Mouse (Mus musculus) liver, embryonic 15.5 days (tissue): ENCODE data around the gene Atl3. TPM values are rescaled to one million over a fixed set of nuclear protein-coding genes. Genes with fewer than 3 reads are reported as not detected.

Source experiments
- ATAC-seq: fragments of 200-750 bp; cut with Nextera tagmentation; 2 replicates; pipeline ENCODE4 v1.8.0; 2017; ENCODE audit warnings: moderate number of reproducible peaks, mild to moderate bottlenecking, moderate library complexity; ENCODE audit not compliant: insufficient read depth
- H3K27ac ChIP-seq: fragments of 300-500 bp; sonication (generic); replicated peaks from 2 replicates; pipeline ENCODE4 v1.5.1; 2015; ENCODE audit warnings: mild to moderate bottlenecking, inconsistent platforms
- H3K27me3 ChIP-seq: fragments of 300-500 bp; sonication (generic); 2 replicates; pipeline ENCODE4 v1.6.1; 2015; ENCODE audit warnings: mild to moderate bottlenecking, inconsistent platforms
- H3K36me3 ChIP-seq: fragments of 300-500 bp; sonication (generic); replicated peaks from 2 replicates; pipeline ENCODE4 v1.6.1; 2015; ENCODE audit warnings: moderate library complexity, mild to moderate bottlenecking, inconsistent platforms
- H3K4me1 ChIP-seq: fragments of 300-500 bp; sonication (generic); replicated peaks from 2 replicates; pipeline ENCODE4 v1.6.1; 2015; ENCODE audit warnings: inconsistent platforms
- H3K4me2 ChIP-seq: fragments of 300-500 bp; sonication (generic); 2 replicates; pipeline ENCODE4 v1.6.1; 2015; ENCODE audit warnings: moderate library complexity, mild to moderate bottlenecking, inconsistent platforms
- H3K4me3 ChIP-seq: fragments of 300-500 bp; sonication (generic); replicated peaks from 2 replicates; pipeline ENCODE4 v1.5.1; 2015; ENCODE audit warnings: mild to moderate bottlenecking, inconsistent platforms
- H3K9ac ChIP-seq: fragments of 300-500 bp; sonication (generic); 2 replicates; pipeline ENCODE4 v1.6.1; 2015; ENCODE audit warnings: moderate library complexity, mild to moderate bottlenecking, inconsistent platforms
- H3K9me3 ChIP-seq: fragments of 300-500 bp; sonication (generic); replicated peaks from 2 replicates; pipeline ENCODE4 v1.6.1; 2016; ENCODE audit warnings: inconsistent platforms
- WGBS: fragments of 180-500 bp; shearing (Covaris S2); methylation state at CpG from one replicate; pipeline ENCODE4 v1.1.7; 2015; ENCODE audit warnings: mixed read lengths; ENCODE audit not compliant: insufficient replicate concordance; 5-methylcytosine and 5-hydroxymethylcytosine counted together
- polyA plus RNA-seq: library from polyadenylated mRNA; unstranded; fragments of >200 nt; fragmentation: Nextera tagmentation; extraction: Ambion mirVana; gene quantifications from 2 replicates; pipeline ENCODE4 v1.2.1, GENCODE M21; 2015

Atl3 gene
- 4.6 and 5.1 TPM in 2 replicates for polyA plus RNA-seq

DNA sequence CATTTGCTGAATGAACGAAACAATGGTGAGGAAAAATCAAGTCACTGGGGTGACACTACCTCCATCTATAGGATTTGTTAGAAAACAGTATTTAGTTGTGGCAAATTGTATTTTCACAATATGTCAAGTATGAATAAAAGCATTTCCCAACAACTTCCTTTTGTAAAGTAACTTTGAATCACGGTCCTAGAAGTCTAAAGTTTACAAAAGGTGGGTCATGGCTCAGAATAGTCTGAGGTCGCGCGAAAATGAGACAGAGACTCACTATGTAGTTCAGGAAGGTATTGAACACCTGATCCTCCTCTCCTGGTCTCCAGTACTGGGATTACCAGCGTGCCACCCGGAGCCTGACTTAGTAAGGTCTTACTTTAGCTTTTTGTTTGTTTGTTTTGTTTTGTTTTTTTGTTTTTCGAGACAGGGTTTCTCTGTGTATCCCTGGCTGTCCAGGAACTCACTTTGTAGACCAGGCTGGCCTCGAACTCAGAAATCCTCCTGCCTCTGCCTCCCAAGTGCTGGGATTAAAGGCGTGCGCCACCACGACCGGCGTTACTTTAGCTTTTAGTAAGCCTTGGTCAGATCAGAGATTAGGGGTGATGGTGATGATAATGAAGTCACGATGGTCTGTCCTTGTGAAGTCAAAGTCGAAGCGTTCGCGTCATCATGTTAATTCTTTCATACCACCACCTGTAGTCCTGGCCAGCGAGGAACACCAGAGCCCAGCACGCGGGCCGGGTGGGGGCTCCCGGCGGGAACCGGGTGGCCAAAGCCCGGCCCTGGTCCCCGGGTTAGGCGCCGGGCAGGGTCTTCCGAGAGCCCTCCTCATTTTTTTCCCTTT is at the start of gene Atl3:
TSS of gene Atl3 (plus strand) at position 689 of the 835 bp plus-strand sequence.
- peak within 1 kb of the TSS; percentile 88 for H3K9ac ChIP-seq
- peak within 1 kb of the TSS; percentile 76 for H3K4me3 ChIP-seq
- no peak for ATAC-seq
- no peaks in the 10 kb centered on the region for H3K9me3 ChIP-seq
- no peaks in the 10 kb centered on the region for H3K36me3 ChIP-seq
- WGBS: 23% methylated on average over 31 of the region's 31 CpGs
- no peaks in the 10 kb centered on the region for H3K27me3 ChIP-seq
- peak within 1 kb of the TSS; percentile 98 for H3K27ac ChIP-seq
- H3K4me1 ChIP-seq: peaks cover 29% of the 10 kb centered on the region
- peak within 1 kb of the TSS; percentile 100 for H3K4me2 ChIP-seq

DNA sequence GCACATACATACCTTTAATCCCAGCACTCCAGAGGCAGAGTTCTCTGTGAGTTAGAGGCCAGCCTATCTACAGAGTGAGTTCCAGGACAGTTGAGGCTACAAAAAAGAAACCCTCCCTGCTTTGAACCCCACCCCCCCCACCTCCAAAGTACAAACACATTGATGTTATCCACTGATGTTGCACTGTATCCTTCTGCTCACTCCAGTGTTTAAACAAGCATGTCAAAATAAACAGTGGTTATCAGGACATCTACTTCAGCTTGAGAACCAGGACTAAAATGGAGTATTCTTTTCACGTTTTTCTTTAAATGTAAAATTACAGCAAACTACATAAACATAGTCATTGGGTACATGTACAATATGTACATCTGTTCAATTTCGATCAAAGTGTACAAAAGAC is 48.7 kb upstream of the Atl3 start:
- 79% methylated on average over 2 of the region's 2 CpGs for WGBS
- H3K4me1 ChIP-seq: peaks cover 18% of the 10 kb centered on the region
- peak; percentile 9; the same call in 1 of the 2 replicates for ATAC-seq

DNA sequence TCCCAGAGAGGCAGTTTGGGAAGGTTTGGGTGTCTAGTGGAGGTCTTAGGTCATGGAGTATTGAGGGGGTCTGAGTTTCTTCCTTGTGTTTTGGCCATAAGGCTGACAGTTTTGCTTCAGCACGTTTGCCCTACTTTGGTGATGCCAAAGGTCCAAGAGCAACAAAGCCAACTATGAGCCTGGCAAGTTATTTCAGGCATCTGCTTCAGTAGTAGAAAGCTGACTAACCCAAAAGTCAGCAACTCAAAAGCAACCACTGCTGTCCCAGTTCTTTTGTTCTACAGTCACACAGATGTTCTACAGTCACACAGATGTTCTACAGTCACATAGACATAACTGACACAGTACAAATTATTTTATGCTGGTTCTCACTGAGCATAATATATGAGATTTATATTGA is 48.2 kb upstream of the Atl3 start:
- Histone ChIP-seq H3K4me2 (no peak overlapping the region), H3K4me3 (no peak overlapping the region), H3K9me3 (no peaks in the 10 kb centered on the region), H3K27me3 (no peaks in the 10 kb centered on the region), H3K9ac (no peak overlapping the region), H3K36me3 (peaks cover 16% of the 10 kb centered on the region; the same call in 1 of the 2 replicates), H3K4me1 (peaks cover 18% of the 10 kb centered on the region), H3K27ac (no peak overlapping the region)
- 64% methylated on average over 1 of the region's 1 CpGs for WGBS
- no peak for ATAC-seq

More for the DNA sequence above, 48.7 kb upstream of the Atl3 start:
- Histone ChIP-seq H3K27ac (no peak overlapping the region), H3K9ac (no peak overlapping the region), H3K36me3 (peaks cover 18% of the 10 kb centered on the region; the same call in 1 of the 2 replicates), H3K9me3 (no peaks in the 10 kb centered on the region), H3K27me3 (no peaks in the 10 kb centered on the region), H3K4me2 (no peak overlapping the region), H3K4me3 (no peak overlapping the region)

DNA sequence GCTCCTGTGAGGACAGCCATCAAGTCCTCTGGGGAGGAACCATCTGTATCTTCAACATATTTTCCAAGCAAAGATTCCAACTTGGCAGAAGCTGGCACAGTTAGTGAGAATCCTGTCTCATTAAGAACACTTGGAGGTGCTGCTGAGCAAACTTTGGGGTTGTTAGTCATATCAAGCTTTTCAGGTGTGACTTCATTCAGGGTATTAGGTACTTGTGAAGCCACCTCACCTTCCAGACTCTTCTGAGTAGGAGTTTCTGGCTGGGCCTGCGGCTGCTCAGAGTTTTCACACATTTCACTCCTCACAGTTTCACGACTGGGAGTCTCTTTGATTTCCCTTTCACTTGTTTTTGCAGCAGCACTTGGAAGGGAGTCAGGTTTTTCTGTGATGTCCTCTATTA is 37.0 kb upstream of the Atl3 start:
- 84% methylated on average over 2 of the region's 2 CpGs for WGBS
- H3K4me2 ChIP-seq: no peak overlapping the region

DNA sequence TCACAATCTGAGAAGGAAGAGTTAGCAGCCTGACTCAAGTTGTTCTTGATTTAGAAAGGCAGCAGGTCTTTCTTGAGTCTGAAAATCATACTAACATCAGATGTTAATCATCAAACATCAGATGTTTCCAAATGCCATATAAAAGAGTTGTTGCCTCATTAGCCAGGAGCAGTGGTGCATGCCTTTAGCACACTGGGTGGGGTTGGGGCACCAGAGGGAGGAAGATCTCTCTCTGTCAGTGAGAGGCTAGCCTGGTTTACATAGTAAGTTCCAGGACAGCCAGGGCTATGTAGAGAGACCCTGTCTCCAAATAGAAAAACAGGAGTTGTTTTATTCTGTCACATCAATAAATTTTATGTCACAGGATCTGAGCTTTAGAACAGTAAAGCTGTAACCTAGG is 34.9 kb upstream of the Atl3 start:
- Histone ChIP-seq H3K9ac (no peak overlapping the region), H3K27me3 (no peaks in the 10 kb centered on the region), H3K4me3 (no peak overlapping the region), H3K27ac (no peak overlapping the region), H3K4me1 (0 out of 2 replicates have a peak, but pooled peaks cover 4% of the 10 kb centered on the region), H3K36me3 (peaks cover 26% of the 10 kb centered on the region), H3K9me3 (no peaks in the 10 kb centered on the region), H3K4me2 (no peak overlapping the region)
- ATAC-seq: no peak

More for the DNA sequence above, 37.0 kb upstream of the Atl3 start:
- Histone ChIP-seq H3K9ac (no peak overlapping the region), H3K27me3 (no peaks in the 10 kb centered on the region), H3K9me3 (no peaks in the 10 kb centered on the region), H3K27ac (no peak overlapping the region), H3K4me3 (no peak overlapping the region), H3K4me1 (0 out of 2 replicates have a peak, but pooled peaks cover 6% of the 10 kb centered on the region), H3K36me3 (peaks cover 22% of the 10 kb centered on the region)
- ATAC-seq: no peak

DNA sequence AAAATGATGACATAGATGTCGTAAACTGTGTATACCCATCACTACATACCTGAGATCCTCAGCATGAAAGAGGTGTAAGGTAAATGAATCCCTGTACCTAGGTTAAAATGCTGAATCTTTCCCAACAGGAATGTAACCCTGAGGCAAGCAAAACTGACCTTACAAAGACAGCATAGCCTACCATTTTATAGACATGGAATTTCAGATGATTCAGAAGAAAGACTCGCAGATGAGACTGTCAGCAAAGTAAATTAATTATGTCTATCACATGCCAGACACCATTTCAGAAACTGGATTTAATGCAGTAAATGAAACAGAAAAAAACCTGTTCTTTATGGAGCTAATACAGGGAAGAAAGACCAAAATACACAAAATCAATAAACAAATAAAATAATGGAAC is 34.5 kb upstream of the Atl3 start:
- no peak overlapping the region for H3K4me2 ChIP-seq
- no peaks in the 10 kb centered on the region for H3K9me3 ChIP-seq
- H3K27ac ChIP-seq: no peak overlapping the region
- H3K4me1 ChIP-seq: 0 out of 2 replicates have a peak, but pooled peaks cover 4% of the 10 kb centered on the region
- ATAC-seq: no peak
- peaks cover 26% of the 10 kb centered on the region for H3K36me3 ChIP-seq
- no peak overlapping the region for H3K9ac ChIP-seq
- WGBS: 86% methylated on average over 2 of the region's 2 CpGs
- H3K4me3 ChIP-seq: no peak overlapping the region
- no peaks in the 10 kb centered on the region for H3K27me3 ChIP-seq

DNA sequence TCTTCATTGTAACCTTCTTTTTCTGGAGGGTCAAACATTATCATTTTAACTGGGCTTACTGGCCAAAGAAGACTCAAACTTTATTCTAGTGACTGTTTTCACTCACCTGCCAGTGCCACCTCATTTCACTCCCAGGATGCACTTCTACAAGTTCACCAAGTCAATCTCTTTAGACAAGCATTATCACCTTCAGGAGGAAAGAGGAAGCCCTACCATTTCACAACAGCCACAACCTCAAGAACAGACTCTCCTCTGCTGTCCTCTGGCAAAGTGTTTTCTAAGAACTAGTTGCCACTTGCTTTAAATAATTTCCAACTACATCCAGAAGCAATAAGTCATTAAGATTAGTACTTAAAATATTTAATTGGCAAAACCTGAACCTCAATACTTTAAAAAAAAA is 25.9 kb upstream of the Atl3 start:
- peaks cover 31% of the 10 kb centered on the region for H3K36me3 ChIP-seq
- H3K9me3 ChIP-seq: no peaks in the 10 kb centered on the region
- ATAC-seq: no peak
- no peak overlapping the region for H3K4me3 ChIP-seq
- no peak overlapping the region for H3K4me2 ChIP-seq
- no peaks in the 10 kb centered on the region for H3K27me3 ChIP-seq
- peaks cover 4% of the 10 kb centered on the region; the same call in 1 of the 2 replicates for H3K4me1 ChIP-seq
- H3K27ac ChIP-seq: no peak overlapping the region
- H3K9ac ChIP-seq: no peak overlapping the region

DNA sequence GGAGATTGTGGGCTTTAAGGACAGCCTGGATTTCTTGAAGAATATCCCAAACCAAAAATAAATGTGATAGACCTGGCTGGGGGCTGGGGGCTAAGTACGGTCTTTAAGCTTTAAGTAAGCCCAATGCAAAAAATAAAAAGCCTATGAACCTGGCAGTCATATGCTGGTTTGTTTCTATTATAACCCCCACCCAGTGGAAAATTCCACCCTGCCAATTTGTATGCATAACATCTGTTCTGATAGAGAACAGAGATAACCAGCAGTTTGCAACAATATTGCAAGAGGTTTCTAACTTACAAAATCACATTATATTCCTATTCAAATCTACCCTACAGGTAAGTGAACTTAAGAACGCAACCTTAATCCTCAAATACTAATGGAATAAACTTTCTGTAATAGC is 23.2 kb upstream of the Atl3 start:
- Histone ChIP-seq H3K9me3 (no peaks in the 10 kb centered on the region), H3K4me3 (no peak overlapping the region), H3K9ac (no peak overlapping the region), H3K4me1 (peaks cover 4% of the 10 kb centered on the region; the same call in 1 of the 2 replicates), H3K27ac (no peak overlapping the region), H3K36me3 (peaks cover 37% of the 10 kb centered on the region), H3K4me2 (no peak overlapping the region), H3K27me3 (no peaks in the 10 kb centered on the region)
- no peak for ATAC-seq
- 87% methylated on average over 2 of the region's 2 CpGs for WGBS

DNA sequence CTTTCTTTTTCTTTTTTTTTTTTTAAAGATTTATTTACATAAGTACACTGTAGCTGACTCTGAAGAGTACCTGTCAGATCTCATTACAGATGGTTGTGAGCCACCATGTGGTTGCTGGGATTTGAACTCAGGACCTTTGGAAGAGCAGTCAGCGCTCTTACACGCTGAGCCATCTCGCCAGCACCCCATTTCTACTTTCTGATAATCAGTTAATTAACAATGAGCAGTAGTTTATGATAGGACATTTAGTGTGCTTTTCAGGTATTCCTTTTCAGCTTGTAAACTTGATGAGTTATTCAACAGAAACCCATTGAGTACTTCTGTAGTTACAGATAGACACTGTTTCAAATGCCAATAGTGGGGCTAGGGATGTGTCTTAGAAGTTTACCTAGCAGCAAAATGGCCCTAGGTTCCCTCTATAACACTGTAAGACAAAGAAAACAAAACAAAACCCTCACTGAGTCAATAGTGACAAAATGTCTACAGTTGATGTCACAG is 14.0 kb upstream of the Atl3 start:
- H3K27me3 ChIP-seq: no peaks in the 10 kb centered on the region
- WGBS: 87% methylated on average over 3 of the region's 3 CpGs

DNA sequence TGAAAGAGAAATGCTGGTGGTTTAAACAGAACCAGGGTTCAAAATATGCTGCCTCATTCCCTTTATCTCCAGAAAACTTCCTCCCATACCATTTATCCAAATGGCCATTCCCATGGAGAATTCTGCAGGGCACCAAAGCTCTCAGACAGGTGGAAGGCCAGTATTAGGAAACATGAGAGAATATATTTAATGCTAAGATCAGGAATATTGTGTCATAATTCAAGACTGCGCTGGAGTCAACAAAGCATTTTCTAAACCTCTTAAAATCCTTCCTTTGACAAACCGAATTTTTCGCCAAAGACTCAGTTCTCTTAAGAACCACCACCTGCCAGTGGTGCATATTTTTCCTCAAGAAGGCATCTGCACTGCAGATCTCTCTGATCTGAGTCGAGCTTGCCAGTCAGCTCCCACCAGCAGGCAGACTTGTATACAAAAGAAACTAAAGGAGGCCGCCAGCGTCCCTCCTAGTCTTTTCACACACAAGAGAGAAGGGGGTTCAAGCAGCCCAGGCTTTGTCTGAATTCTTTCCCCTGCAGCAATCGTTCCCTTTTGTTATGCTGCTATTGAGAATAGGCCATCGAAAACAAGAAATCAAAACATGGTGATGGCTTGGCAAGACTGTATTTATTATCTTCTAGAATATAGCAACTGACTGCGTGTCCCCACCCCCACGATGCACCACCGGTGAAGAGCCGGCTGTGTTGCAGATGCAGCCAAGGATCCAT is 12.1 kb upstream of the Atl3 start:
- Histone ChIP-seq H3K4me1 (peaks cover 28% of the 10 kb centered on the region), H3K9ac (peak overlapping the region; percentile 87), H3K9me3 (no peaks in the 10 kb centered on the region), H3K27me3 (no peaks in the 10 kb centered on the region), H3K4me3 (peak overlapping the region; percentile 71), H3K27ac (peak overlapping the region; percentile 61; the same call in 1 of the 2 replicates), H3K4me2 (peak overlapping the region; percentile 89), H3K36me3 (peaks cover 6% of the 10 kb centered on the region; the same call in 1 of the 2 replicates)
- WGBS: 9% methylated on average over 12 of the region's 12 CpGs
- ATAC-seq: no peak

More for the DNA sequence above, 14.0 kb upstream of the Atl3 start:
- Histone ChIP-seq H3K4me3 (no peak overlapping the region), H3K4me2 (no peak overlapping the region), H3K27ac (no peak overlapping the region), H3K9me3 (no peaks in the 10 kb centered on the region), H3K9ac (no peak overlapping the region), H3K36me3 (peaks cover 8% of the 10 kb centered on the region; the same call in 1 of the 2 replicates), H3K4me1 (peaks cover 28% of the 10 kb centered on the region)
- no peak for ATAC-seq

DNA sequence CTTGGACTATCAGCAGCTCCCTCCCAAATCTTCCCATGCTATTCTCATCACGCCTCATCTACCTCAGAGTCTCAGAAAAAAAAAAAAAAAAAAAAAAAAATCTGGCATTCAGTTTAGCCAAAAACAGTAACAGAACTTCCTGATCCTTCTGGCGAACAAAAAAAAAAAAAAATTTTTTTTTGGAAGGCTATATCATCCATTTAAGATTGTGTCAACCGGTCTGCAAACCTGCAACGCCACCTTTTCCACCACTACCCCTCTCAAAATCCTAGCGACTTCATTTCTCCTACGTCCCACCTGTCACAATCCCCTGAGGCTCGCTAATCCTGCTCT is 11.6 kb upstream of the Atl3 start:
- Histone ChIP-seq H3K36me3 (peaks cover under 1% of the 10 kb centered on the region; the same call in 1 of the 2 replicates), H3K4me1 (peaks cover 28% of the 10 kb centered on the region), H3K27ac (peak overlapping the region; percentile 96), H3K4me2 (peak overlapping the region; percentile 89), H3K27me3 (no peaks in the 10 kb centered on the region), H3K9ac (peak overlapping the region; percentile 87), H3K4me3 (peak overlapping the region; percentile 71), H3K9me3 (no peaks in the 10 kb centered on the region)
- no peak for ATAC-seq
- under 1% methylated on average over 7 of the region's 7 CpGs for WGBS
